Mouse (Mus musculus) embryonic stem cell, embryonic (primary cell): ENCODE measurements at regions not wholly inside any gene's neighbourhood (a gene's known extent, or its start where the extent isn't known, plus 50 kb on each side); places are given as distances from the start of the nearest gene placed in this dataset.
"Not testable (repeated sequence)": the region's sequence is repeated elsewhere in the genome, so short reads cannot be mapped to it uniquely, and the experiment has no call there.

ENCODE experiments used
- CTCF ChIA-PET, 4 experiments: fragments of 300-600 bp in 2 of 4; fragments of 350-600 bp in 2 of 4; sonication (Branson Sonifier 250); formaldehyde crosslinking; loops; one replicate each; lab custom pipeline; 2022; ENCODE audit warnings: inconsistent platforms in 2 of 4; lab: Charles Lee
- POLR2A ChIA-PET, 4 experiments: fragments of 300-600 bp in 2 of 4; fragments of 350-600 bp in 2 of 4; sonication (Branson Sonifier 250); formaldehyde crosslinking; loops; one replicate each; lab custom pipeline; 2022; ENCODE audit warnings: antibody characterized with exemption in 4 of 4, inconsistent platforms in 1 of 4; lab: Charles Lee

DNA sequence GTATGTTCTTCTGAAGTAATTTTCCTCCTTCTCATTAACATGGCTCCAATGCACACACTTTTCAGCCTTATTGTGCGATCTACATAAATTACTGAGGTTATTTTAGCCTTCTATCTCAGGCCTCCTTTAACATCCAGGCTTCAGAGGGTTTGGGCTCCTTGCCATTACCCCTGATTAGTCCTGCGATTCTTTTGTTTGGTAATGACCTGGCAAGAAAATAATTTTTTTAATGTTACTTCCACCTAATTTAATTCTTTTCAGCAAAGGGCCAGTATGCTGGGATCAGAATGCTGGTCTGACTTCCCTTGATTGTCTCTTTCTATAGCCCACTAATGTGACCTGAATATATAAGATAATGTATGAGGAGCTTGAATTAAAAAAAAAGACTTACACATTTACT lies 739.4 kb downstream of the Tbl1xr1 start:
- CTCF ChIA-PET: no interaction called here

DNA sequence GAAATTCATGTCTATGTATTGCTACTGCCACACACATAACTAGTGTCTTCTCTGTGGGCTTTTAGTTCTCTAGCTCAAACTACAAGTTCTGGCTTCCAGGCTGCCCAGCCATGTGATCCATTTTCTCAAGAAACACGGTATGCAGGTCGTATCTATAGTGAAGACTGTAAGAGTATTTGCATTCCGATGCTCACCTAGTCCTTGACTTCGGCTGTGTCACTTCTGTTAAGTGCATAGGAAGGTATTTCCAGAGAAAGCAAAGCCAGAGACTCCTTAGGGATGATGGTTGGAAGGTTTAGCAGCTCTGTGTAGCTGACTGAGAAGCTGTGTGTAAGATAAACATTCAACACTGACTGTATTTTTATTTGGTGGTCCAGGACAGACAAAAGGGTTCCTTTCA lies 750.0 kb downstream of the Tbl1xr1 start:
- CTCF ChIA-PET: no interaction called here
- POLR2A ChIA-PET: no interaction called here

More for the DNA sequence above, 739.4 kb downstream of the Tbl1xr1 start:
- POLR2A ChIA-PET: interaction anchor here in 1 of 4 experiments (0.7 kb wide), 1 partner anchor 14 kb away, joined by 3 read pairs; no protein-coding TSS in a partner anchor

DNA sequence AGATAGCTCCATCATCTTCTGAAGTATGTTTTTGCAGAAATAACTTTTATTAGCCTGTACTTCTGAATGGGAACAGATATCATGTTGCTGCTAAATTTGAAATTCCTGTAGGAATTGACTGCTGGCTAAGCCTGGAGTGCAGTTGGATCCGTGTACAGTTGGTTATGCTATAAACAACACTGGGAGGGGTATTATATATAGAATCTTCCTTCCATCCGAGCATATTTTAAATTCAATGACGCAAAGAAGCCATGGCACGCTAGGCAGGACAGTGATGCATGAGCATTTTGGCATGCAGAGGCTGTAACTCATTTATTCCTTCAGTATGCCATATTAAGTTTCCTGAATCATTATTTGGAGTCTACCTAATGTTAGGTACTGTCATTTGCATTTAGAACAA lies 762.5 kb downstream of the Tbl1xr1 start:
- CTCF ChIA-PET: no interaction called here

DNA sequence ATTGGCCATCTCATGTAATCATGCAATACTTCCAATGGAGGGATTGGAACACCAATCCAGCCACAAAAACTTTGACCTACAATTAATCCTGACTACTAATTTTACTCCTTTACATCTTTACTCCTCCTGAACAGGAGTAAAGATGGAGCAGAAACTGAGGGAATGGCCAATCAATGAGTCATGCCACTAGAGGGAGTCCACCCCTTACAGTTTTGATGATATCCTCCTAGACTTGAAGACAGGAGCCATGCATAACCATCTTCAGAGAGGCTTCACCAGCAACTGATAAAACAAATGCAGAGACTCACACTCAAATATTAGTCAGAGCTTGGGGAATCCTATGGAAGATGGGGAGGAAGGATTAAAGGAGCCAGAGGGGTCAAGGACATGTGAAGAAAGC lies 774.0 kb downstream of the Tbl1xr1 start:
- POLR2A ChIA-PET: interaction anchor here in 1 of 4 experiments (0.6 kb wide), 1 partner anchor 51 kb away, joined by 3 read pairs; no protein-coding TSS in a partner anchor
- CTCF ChIA-PET: no interaction called here

More for the DNA sequence above, 762.5 kb downstream of the Tbl1xr1 start:
- POLR2A ChIA-PET: interaction anchor here in 1 of 4 experiments (0.6 kb wide), 1 partner anchor 883 kb away, joined by 5 read pairs; no protein-coding TSS in a partner anchor

DNA sequence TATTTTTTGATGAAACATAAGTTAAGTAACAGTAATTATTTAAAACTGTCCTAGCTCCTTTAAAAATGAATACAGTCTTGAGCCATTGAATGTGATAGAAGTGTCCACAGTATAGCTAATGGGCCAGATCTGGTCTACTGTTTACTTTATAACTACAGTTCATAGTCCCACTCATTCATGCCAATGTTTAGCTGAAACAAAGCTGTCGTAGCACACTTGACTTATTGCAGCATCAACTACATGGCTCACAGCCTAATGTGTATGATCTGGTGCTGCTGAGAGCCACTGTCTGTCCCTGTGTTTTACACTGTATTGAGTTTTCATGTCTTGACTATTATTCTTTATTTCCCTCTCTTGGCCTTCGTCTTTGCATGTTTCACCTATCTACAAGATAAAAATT lies 787.1 kb downstream of the Tbl1xr1 start:
- POLR2A ChIA-PET: no interaction called here
- CTCF ChIA-PET: no interaction called here

DNA sequence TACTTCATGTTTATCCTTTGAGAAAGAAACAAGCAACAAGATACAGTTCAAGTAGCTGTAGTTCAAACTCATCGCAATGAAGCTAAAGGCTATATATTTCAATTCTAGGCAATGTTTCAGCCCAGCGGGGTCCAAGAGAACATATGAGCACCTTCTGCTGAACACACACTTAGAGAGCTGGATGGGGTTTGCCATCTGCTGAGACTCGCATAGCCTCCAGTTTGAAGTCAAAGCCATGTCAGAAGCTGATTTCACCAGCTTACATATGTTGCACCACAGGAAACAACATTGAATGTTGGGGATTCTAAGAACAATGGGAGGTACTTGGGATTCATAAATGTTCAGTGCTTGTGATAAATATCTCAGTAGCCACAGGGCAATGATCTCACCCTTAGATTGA lies 801.4 kb downstream of the Tbl1xr1 start:
- CTCF ChIA-PET: no interaction called here
- POLR2A ChIA-PET: no interaction called here

DNA sequence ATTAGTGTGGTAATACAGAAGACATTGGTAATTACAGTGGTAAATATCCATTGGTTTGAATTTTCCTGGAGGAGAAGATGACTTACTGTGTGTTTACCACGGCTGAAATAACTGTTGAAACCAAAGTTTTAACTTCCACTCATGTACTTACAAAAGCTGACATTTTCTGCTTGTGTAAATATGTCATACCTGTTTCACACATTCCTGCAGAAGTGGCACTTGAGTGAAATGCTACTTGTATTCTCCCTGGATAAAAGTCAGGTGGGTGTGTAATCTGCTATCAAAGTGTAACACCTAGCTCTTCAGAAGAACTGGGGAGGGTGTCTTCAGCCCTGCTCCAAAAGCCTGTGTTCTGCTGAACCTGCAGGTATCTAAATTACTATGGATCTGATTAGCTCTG lies 816.3 kb downstream of the Tbl1xr1 start:
- ChIA-PET POLR2A (no interaction called here), CTCF (no interaction called here)

DNA sequence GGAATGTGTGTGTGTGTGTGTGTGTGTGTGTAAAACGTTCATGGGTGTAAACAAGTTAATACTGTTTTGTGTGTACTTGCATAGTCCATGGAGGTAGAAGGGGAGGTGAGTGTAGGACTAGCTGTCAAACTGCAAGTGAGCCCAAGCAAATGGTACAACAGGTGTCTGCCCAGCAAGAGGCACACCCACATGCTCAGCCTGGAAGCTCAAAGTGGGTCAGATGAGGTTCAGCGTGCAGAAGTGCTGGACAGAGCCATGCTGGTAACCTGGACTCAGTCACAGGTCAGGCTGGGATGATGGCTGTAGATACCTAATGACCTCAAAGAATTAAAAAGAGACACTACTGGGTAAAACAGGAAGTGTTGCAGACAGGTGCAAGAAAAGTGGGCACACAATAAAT lies 821.2 kb downstream of the Tbl1xr1 start:
- POLR2A ChIA-PET: no interaction called here
- CTCF ChIA-PET: no interaction called here

DNA sequence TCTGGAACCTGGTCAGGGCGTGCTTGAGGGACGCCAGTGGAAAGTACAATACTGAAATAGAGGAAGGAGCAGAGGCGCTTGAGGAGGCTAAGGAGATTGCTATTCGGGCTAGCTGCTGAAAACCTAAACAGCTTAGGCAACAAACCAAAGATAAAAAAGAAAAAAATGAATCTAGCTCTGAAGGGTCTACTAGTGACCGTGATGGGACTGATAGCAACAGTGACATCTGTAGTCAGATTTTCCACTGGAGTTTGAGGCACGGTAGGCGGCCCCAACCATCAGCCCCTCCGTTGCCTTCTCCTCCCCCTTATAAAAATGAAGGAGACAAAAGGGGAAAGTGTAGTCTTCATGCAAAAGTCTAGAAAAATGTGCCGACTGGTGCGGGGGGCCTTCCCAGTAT lies 824.5 kb downstream of the Tbl1xr1 start:
- ChIA-PET POLR2A (no interaction called here), CTCF (no interaction called here)

DNA sequence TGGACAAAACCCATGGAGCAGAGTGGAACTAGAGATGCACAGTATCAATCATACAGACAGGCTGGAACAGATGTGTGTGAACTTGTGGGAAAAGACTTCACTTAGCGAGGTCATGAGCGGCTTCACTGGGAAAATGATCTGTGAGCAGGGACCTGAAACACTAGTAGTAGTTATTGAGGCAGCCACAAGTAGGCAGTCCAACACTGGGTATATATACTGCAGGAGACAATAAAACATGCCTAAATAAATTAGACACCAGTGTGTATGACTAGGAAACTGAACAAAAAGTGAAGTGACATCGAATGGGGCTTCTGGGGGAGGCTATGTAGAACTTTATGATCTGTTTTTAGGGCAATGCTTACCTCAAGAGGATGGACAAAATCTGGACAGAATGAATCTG lies 852.5 kb downstream of the Tbl1xr1 start:
- POLR2A ChIA-PET: interaction anchor here in 1 of 4 experiments (0.6 kb wide), 1 partner anchor 217 kb away, joined by 5 read pairs; no protein-coding TSS in a partner anchor
- CTCF ChIA-PET: no interaction called here

DNA sequence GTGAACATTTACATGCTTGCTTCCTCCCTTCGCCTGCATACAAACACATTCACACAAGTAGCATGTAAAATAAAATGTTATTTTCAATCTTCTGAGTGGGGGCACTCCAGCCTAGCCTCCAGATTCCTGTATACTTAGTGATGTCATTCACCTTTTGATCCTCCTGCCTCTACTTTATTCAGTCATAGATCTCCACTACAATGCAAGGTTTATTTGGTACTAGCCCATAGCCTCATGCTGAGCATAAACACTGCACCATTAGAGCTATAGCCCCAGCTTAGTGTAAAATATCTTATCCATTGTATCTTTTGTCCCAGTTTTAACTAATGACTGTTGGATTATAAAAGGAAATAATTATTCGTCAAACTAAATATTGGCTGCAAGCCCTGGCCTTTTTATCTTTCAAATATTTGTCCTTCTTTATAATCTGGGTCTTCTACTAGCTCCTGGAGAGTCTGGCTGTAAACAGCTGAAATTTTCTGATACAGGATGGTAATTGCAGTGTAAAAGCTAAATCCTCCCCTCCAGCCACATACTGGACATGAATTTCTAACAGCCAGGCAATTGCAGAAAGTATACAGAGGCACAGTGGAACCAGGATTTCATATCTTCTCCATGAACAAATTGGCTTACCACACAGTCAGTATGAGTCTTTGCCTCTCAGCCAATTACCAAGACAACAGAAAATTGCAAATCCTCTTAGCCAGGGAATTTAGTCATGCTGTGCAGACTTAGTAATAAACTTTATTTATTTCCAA lies 853.5 kb downstream of the Tbl1xr1 start:
- ChIA-PET CTCF (no interaction called here), POLR2A (no interaction called here)

DNA sequence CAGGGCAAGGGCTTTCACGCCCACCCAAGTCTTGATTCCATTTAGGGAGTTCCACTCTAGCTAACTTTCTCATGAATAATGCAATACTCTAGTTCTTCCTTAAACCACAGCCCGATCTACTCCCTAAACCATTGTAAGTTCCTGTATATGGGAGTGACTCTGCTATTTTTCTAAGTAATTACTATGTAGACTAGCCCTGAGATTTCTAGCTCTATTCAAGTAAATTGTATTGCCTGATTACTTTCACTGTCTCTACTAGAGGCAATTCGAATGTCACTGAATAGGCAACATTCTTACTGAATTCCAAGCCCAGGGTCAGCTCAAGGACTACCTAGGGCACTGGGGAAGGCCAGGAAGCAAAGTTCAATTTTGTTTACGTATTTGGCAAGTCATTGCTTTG lies 869.2 kb downstream of the Tbl1xr1 start:
- POLR2A ChIA-PET, CTCF ChIA-PET: not testable (repeated sequence)

DNA sequence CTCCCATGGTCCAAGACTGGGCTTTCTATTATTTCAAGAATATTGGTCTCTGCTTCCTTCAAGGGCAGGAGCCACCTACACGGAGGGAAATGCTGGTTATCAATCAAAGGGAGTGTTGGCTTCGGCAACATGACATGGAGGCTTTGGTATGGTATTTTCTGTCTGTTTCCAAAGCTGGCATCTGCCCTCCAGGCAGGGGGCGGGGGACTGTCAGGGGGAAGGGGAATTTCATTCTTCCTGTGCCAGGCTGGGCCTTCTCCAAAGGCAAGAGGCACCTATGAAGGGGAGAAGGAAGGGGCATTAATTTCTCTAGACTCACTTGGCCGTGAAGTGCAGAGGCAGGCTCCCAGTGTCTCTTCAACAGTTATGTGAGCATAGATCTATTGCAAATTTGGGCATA lies 870.7 kb downstream of the Tbl1xr1 start:
- POLR2A ChIA-PET: no interaction called here
- CTCF ChIA-PET: no interaction called here

DNA sequence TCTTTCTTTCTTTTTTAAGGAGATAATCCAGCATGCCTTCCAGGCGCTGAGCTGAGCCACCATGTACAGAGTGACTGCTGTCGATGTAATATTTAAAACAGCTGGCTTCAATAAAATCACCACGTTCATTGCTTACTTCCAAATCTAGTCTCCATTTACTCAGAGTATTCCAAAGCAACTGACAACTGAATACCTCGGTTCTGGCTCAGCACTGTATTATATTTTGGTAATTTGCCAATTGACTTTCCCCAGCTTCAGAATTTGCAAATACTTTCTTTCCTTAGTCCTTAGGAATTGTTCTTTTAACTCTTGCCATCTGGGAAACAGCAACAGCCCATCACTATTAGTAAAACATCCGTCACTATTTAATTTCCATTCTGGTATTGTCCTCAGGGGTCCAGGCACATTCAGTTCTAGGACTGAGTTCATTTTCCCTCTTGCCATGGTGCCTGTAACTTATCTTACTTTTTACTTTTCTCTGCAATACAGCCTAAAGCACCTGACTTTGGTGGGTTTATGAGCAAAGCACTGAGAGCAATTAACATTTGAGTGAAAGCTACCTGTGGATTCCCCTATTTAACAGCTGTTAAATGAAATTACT lies 871.8 kb downstream of the Tbl1xr1 start:
- ChIA-PET CTCF (no interaction called here), POLR2A (no interaction called here)

DNA sequence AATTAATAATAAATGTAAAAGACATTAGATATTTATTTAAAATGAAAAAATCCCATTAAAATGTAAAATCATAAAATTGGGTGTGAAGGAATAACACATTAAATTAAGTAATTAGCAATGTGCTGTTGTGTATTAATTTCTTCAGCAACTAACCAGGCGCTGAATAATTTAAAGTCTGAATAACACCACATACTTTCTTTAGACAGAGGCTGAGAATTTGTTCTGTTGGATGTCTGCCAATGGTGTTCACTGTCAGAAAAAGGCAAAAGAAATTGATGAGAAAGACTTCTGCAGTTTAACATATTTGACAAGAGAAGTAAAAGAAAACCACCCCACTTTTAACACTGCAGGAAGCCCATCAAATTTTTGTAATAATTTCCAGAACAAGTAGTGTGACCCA lies 881.0 kb downstream of the Tbl1xr1 start:
- POLR2A ChIA-PET: no interaction called here
- CTCF ChIA-PET: no interaction called here

DNA sequence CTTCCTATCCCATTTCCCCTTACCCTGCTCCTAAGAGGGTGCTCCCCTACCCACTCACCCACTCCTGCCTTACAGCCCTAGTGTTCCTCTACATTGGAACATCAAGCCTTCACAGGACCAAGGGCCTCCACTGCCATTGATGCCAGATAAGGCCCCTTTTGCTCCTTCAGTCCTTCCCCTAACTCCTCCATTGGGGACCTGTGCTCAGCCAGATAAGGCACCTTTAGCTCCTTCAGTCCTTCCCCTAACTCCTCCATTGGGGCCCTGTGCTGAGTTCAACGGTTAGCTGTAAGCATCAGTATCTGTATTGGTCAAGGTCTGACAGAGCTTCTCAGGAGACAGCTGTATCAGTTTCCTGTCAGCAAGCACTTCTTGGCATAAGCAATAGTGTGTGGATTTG lies 896.2 kb downstream of the Tbl1xr1 start:
- ChIA-PET POLR2A (no interaction called here), CTCF (no interaction called here)

DNA sequence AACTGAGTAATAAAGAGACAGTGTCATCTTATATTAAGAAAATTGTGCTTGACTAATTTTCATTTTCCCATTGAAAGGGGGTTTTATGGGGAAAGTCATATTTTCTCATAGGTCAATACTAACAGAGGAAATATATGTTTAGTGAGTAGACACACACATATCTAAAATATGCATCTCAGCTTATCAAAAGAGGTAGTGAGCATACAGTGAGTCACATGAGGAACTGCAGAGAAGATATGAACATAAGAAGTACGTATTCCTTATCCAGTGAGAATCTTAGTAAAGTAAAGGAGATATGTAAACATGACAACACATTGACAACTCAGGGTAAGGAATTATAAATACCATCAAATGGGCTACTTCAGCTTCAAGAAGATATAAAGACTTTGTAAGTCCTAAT lies 900.3 kb downstream of the Tbl1xr1 start:
- CTCF ChIA-PET: no interaction called here
- POLR2A ChIA-PET: no interaction called here

DNA sequence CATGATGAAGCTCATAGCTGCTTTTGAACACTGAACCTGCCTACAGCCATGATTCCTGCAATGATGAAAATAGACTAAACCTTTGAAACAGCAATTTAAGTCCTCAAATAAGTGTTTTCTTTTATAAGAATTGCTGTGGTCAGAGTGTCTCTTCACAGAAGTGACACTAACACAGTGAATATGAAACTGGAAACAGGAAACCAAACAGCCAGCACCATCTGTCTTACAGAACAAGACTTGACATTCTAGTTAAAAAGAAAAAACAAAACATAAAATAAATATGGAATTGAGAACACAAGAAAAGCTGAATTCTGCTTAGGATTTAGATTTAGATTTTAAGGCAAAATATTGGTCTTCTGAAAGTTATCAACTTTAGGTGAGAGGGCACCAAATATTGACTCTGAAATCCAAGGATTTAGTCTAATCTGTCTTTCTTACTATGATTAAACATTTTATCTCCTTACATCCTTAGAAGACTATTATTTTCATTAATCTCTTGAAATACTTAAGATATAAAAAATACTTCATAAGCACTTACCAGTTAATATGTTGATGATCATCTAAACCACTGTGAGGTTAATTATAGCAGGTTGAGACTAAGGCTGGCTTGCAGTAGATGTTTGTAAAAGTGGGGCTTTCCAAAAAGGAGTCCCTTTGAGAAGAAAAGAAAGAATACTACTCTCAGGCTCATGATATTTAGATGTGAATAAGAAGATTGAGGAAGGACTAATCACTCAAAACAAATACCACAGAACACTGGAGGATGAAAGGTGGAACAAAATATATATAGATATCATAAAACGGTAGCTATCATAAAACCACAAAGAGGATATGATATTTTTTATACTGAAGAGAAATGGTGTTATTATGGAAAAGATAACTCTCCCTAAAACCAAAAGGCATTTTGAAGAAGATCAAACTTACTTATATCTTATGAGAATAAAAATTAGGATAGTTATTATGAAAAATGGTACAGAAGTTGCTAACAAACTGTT lies 903.7 kb downstream of the Tbl1xr1 start:
- POLR2A ChIA-PET: no interaction called here
- CTCF ChIA-PET: no interaction called here

DNA sequence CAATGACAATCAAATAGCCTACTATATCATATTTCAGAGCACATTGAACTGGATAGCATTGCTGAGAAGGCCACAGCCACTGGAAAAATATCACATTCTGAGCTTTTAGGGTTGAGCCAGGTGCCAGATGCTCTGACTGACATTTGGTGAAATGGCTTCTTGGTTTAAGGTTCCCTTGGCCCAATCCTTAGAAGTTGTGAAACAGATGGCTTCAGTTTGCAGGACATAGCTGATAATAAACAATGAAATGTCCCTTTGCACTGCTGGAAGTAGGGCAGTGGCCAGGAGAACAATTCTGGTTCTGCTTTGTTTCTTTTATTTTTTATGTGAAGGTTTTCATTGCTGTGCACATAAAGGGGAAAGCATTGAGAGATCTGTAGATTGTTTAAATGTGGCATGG lies 906.0 kb downstream of the Tbl1xr1 start:
- CTCF ChIA-PET: no interaction called here
- POLR2A ChIA-PET: no interaction called here
